Mouse (Mus musculus) megakaryocyte-erythroid progenitor cell, adult 5-6 weeks (primary cell): ENCODE results near the gene Pdcl3. TPM values are rescaled to one million over a fixed set of nuclear protein-coding genes. Genes with fewer than 3 reads are reported as not detected.
"Not testable (repeated sequence)": the region's sequence is repeated elsewhere in the genome, so short reads cannot be mapped to it uniquely, and the experiment has no call there.

Source experiments
- ATAC-seq: replicated peaks from 2 replicates; pipeline ENCODE4 v1.8.0; 2016; ENCODE audit warnings: mild to moderate bottlenecking, inconsistent platforms; ENCODE audit not compliant: severe bottlenecking, poor library complexity, low FRiP score, low TSS enrichment
- total RNA-seq, 2 experiments: library from RNA; stranded (forward) in 1 of 2; stranded (reverse) in 1 of 2; fragments of 200-1000, 215-1000 nt in 1 of 2; fragments of >200 nt in 1 of 2; fragmentation: Nextera tagmentation in 1 of 2; gene quantifications; 2 replicates each; pipeline ENCODE4 v1.2.3; 2014 to 2017

Gene Pdcl3
- total RNA-seq, 2 experiments from 2014 or later, result 36.6 to 38.1 TPM

DNA sequence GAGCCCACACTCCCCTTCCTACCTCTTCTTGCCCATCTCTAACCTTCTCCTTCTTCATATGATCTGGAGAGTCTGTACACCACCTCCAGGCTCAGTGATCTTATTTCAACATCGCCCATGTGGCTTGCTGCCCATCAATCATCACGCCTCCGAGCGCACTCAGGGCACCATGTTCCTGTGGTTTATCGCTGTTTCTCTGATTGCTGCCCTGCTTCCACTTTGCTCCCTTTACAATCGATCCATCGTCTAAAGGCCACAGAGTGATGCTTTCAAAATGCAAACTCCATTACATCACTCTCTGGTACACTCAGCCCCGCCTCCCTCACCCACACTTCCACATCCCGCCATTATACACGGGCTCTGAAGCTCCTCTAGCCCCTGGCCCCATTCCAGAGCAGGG lies 30.1 kb downstream of the Pdcl3 start:
- no peak for ATAC-seq

GRCm38 (mm10) chr1:39017871-39018270 lies 32.5 kb downstream of the Pdcl3 start:
- no peak for ATAC-seq

- ATAC-seq, result no peak
Measured at GRCm38 (mm10) chr1:39025142-39025541, 39.7 kb downstream of the Pdcl3 start.

GRCm38 (mm10) chr1:39025840-39026239 lies 40.4 kb downstream of the Pdcl3 start:
- ATAC-seq, result no peak

DNA sequence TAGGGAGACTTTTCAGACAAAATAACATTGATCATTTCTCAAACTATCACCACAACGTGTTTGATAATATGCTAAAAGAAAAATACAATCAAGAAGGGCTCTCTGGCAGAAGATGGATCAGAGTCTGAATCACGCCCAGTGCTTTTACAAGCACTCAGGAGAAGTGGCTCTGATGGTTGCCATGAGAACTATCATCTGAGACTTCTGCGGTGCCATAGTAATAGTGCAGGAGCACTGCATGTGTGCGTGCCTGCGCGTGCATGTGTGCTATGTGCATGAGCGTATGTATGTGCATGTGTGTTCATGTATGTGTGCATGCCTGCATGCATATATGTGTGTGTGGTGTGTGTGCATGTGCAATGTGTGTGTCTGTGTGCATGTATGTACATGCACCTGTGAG lies 43.8 kb downstream of the Pdcl3 start:
- no peak for ATAC-seq

- ATAC-seq, result no peak
Measured at GRCm38 (mm10) chr1:39030108-39030507, 44.7 kb downstream of the Pdcl3 start.

DNA sequence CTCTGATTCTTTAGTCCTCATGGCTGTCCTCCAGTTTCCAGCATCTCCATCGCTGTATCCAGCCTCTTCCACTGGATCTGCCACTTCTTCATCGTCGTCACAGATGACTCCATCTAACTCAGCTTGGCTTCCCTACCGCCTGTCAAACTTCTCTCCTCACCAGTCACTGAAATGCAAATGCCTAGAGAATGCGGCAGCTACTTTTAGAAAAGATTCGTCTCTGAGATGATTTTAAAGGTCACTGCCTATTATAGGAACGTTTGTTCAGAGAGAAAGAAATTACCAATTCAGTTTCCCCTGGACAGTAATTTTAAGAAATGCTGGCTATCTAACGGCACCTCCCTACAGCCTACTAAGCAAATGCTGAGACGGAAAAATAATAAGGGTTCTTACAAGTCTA lies 50.4 kb downstream of the Pdcl3 start:
- no peak for ATAC-seq

DNA sequence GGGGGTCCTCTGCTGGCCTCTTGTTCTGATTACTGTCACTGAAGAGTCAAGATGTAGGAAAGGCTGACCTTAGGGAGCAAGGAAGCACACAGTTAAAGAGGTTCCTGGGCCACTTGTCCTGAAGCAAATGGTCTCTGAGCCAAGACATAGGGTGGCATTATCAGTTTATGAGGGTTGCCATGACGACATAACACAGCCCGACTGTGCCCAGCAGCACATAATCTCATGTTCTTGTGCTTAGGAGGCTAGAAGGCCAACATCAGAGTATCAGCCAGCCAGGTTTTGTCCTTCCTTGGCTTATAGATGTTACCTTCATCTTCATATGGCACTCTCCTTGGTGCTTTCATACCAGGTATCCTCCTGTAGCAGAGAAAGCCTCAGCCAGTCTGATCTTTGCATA lies 56.8 kb downstream of the Pdcl3 start:
- ATAC-seq, result no peak

DNA sequence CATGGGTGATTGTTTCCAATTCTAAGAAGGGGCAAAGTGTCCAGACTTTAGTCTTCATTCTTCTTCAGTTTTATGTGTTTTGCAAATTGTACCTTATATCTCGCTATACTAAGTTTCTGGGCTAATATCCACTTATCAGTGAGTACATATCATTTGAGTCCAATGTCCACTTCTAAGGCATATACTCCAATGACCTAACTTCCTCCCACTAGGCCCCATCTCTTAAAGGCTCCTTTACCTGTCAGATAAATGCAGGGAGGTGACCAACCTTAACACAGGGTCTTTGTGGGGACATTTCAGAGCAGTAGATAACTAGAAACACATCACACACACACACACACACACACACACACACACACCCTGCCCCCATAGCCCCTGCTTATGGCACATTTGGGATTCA lies 59.0 kb downstream of the Pdcl3 start:
- ATAC-seq, result not testable (repeated sequence)

GRCm38 (mm10) chr1:39046689-39047088 lies 61.3 kb downstream of the Pdcl3 start:
- ATAC-seq, result no peak

Other genes with a start within 250 kb of the Pdcl3 start
- gene Lonrf2, start 148.9 kb upstream of the Pdcl3 start, total RNA-seq (2014; fragmentation: Nextera tagmentation), result 0.79 and 2.3 TPM in 2 replicates
- gene Lonrf2, start 148.9 kb upstream of the Pdcl3 start, total RNA-seq (2017), result 0.30 and 1.8 TPM in 2 replicates
- 10.0 and 12.8 TPM in 2 replicates for gene Chst10, start 87.4 kb upstream of the Pdcl3 start, total RNA-seq (2014; fragmentation: Nextera tagmentation)
- 1.2 and 1.4 TPM in 2 replicates for gene Chst10, start 87.4 kb upstream of the Pdcl3 start, total RNA-seq (2017)
- not detected in 2 replicates for gene Nms, start 46.5 kb upstream of the Pdcl3 start, total RNA-seq (2014; fragmentation: Nextera tagmentation)
- not detected in 2 replicates for gene Nms, start 46.5 kb upstream of the Pdcl3 start, total RNA-seq (2017)
- gene Npas2, start 208.1 kb downstream of the Pdcl3 start, total RNA-seq (2014; fragmentation: Nextera tagmentation), result 0.20 TPM in 1 of 2 replicates, not detected in the other
- 0.52 TPM in 1 of 2 replicates, not detected in the other for gene Npas2, start 208.1 kb downstream of the Pdcl3 start, total RNA-seq (2017)